Mouse (Mus musculus): ENCODE measurements around the gene Prdm9. TPM values are rescaled to one million over a fixed set of nuclear protein-coding genes. Genes with fewer than 3 reads are reported as not detected.

Gene Prdm9
- total RNA-seq (2023) = 11.5 TPM

GRCm38 (mm10) chr17:15564014-15564927 lies at the start of gene Prdm9:
TSS of gene Prdm9 (minus strand) at chr17:15564354.

DNA sequence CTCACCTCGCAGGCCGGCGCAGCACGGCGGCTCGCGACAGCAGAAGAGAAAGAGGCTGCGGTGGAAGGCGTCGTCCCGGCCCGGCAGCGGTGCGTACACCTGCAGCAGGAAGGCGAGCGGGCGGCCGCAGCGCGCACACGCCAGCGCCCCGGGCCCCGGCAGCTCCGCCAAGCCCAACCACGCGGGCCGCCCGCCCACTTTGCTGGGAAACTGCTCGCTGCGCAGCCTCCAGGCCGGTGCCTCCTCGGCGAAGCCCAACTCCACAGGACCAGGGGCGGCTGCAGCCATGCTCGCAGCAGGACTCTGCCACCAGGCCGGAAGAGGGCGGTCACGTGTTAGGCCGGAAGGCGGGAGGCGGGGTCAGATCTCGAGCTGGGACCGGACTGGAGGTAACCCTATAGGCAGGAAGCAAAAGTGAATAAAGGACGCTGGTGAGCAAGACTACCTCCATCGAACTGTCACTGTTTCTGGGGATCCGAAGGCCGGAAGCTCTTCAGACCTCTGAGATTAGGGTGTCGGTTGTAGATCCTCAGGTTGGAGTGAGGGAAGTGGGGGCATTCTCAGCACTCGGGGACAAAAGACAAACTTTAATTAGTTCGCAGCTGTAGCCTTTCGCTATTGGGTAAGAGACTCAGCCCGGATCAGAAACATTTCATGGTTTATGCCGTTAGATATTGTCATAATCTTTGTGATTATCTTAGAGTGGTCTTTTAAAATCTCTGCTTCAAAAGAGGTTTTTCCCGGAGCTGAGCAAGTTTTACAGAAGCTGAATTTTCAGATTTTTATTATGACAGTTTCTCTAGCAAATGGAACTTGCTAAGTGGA lies 37.0 kb downstream of the Prdm9 start, which contains the start of gene Pdcd2:
TSS of gene Pdcd2 (minus strand) at position 316 of the 825 bp plus-strand sequence.

DNA sequence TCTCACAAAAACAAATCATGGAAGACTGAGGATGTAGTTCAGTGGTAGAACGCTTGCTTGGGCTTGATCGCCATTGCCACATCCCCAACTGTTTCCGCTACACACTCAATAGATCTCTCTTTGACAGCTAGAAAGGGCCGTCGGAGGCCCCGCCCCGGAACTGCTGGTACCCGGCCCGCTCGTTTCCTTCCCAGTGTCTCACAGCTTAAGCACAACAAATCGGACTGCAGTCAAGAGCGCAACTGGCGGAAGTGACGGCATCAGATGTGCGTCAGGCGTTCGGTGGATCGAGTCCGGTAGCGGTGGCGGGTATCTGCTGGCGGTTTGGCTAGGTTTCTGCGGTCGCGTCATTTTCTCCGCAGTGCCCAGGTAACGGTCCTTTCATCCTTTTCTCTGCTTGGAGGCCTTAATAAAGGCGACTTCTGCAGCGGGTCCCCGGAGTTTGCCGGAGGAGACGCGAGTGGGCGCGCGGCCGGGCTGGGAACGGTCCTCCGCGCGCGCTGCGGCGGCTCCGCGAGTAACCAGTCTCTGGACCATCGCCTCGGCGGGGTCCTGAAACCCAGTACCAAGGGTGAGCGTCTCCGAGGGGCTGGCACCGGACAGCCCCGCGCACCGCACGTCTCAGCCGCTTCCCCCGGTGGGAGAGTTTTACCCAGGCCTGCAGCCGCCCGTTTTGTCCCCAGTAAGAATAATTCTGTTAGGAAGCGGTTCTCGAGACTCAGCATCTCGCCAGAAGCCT lies 64.3 kb downstream of the Prdm9 start, which contains the start of the genes Psmb1 and Tbp:
TSS of gene Psmb1 (minus strand) at position 96 of the 739 bp plus-strand sequence.
TSS of gene Tbp (plus strand) at position 233 of the 739 bp plus-strand sequence.

Other genes with a start within 250 kb of the Prdm9 start
- 0.29 TPM for gene Dll1, start 187.5 kb downstream of the Prdm9 start, total RNA-seq (2023)
- gene Fam120b, start 168.2 kb downstream of the Prdm9 start, total RNA-seq (2023) = 30.7 TPM
- 121 TPM for gene Psmb1, start 64.6 kb downstream of the Prdm9 start, total RNA-seq (2023)
- 45.6 TPM for gene Tbp, start 64.5 kb downstream of the Prdm9 start, total RNA-seq (2023)
- 54.6 TPM for gene Pdcd2, start 37.1 kb downstream of the Prdm9 start, total RNA-seq (2023)
- 150 TPM for gene Chd1, start 140.6 kb upstream of the Prdm9 start, total RNA-seq (2023)